Mouse (Mus musculus) G1E (cell line): ENCODE measurements at regions not wholly inside any gene's neighbourhood (a gene's known extent, or its start where the extent isn't known, plus 50 kb on each side); places are given as distances from the start of the nearest gene placed in this dataset.

Source experiments
- ATAC-seq: 2 replicates; pipeline ENCODE4 v1.8.0; 2016; ENCODE audit warnings: mild to moderate bottlenecking; ENCODE audit not compliant: insufficient number of reproducible peaks, poor library complexity, low FRiP score, severe bottlenecking; ENCODE audit errors: extremely low read depth
- DNase-seq: peaks from one replicate; pipeline ENCODE4 v3.0.0; 2012; ENCODE audit warnings: low spot score
- H3K27me3 ChIP-seq: 2 replicates; pipeline ENCODE4 v1.6.1; 2012; ENCODE audit warnings: mild to moderate bottlenecking, low read length, inconsistent platforms; ENCODE audit not compliant: insufficient read depth
- H3K36me3 ChIP-seq: replicated peaks from 2 replicates; pipeline ENCODE3; 2012; ENCODE audit warnings: mild to moderate bottlenecking, inconsistent platforms
- H3K4me1 ChIP-seq: 2 replicates; pipeline ENCODE4 v1.6.1; 2012; ENCODE audit warnings: low read depth, low read length, inconsistent platforms, mixed read lengths; ENCODE audit not compliant: insufficient read depth
- H3K4me3 ChIP-seq: 2 replicates; pipeline ENCODE4 v1.5.1; 2012; ENCODE audit warnings: low read depth, mild to moderate bottlenecking, inconsistent platforms, low read length, moderate library complexity, mixed read lengths
- H3K9me3 ChIP-seq: replicated peaks from 2 replicates; pipeline ENCODE4 v1.6.1; 2012; ENCODE audit warnings: inconsistent platforms
- CTCF ChIP-seq: IDR thresholded peaks from 2 replicates; pipeline ENCODE4 v1.5.1; 2012; ENCODE audit warnings: low read depth, low read length, inconsistent platforms, mixed read lengths
- GATA1 ChIP-seq: IDR thresholded peaks from 2 replicates; pipeline ENCODE4 v1.6.1; 2012; ENCODE audit warnings: borderline replicate concordance, low read length, inconsistent platforms, mixed read lengths
- GATA2 ChIP-seq: IDR thresholded peaks from 2 replicates; pipeline ENCODE4 v1.6.1; 2012; ENCODE audit warnings: low read depth, low read length, inconsistent platforms, borderline replicate concordance
- POLR2AphosphoS5 ChIP-seq: IDR thresholded peaks from 2 replicates; pipeline ENCODE4 v1.6.1; 2012; ENCODE audit warnings: low read depth, low read length, inconsistent platforms; ENCODE audit not compliant: insufficient replicate concordance
- TAL1 ChIP-seq: conservative IDR thresholded peaks from 2 replicates; pipeline ENCODE4 v1.6.1; 2012; ENCODE audit warnings: low read depth, low read length, inconsistent platforms, mixed read lengths

- H3K4me3 ChIP-seq: no peak overlapping the region
- DNase-seq: no peak
- H3K4me1 ChIP-seq: no peaks in the 10 kb centered on the region
- TF ChIP-seq TAL1: no peak
- TF ChIP-seq CTCF: no peak
- TF ChIP-seq POLR2AphosphoS5: no peak
- no peak for TF ChIP-seq GATA2
- TF ChIP-seq GATA1: no peak
- ATAC-seq: no peak
- no peaks in the 10 kb centered on the region for H3K36me3 ChIP-seq
- no peaks in the 10 kb centered on the region for H3K9me3 ChIP-seq
- no peaks in the 10 kb centered on the region for H3K27me3 ChIP-seq
These were observed 176.7 kb upstream of the 4933412E24Rik start for GRCm38 (mm10) chr15:60193157-60193556.

- no peaks in the 10 kb centered on the region for H3K36me3 ChIP-seq
These were observed 170.7 kb upstream of the 4933412E24Rik start for GRCm38 (mm10) chr15:60187002-60187715.

GRCm38 (mm10) chr15:60141554-60142070 lies 125.2 kb upstream of the 4933412E24Rik start:
- DNase-seq: peak; percentile 64

More at GRCm38 (mm10) chr15:60187002-60187715, 170.7 kb upstream of the 4933412E24Rik start:
- Histone ChIP-seq H3K4me3 (no peak overlapping the region), H3K27me3 (no peaks in the 10 kb centered on the region), H3K9me3 (no peaks in the 10 kb centered on the region), H3K4me1 (no peaks in the 10 kb centered on the region)
- ATAC-seq (no peak), DNase-seq (no peak)
- TF ChIP-seq TAL1 (no peak), CTCF (no peak), GATA2 (no peak), GATA1 (no peak), POLR2AphosphoS5 (no peak)

GRCm38 (mm10) chr15:60136671-60137070 lies 120.3 kb upstream of the 4933412E24Rik start:
- Histone ChIP-seq H3K4me3 (no peak overlapping the region), H3K9me3 (peaks cover 2% of the 10 kb centered on the region), H3K36me3 (no peaks in the 10 kb centered on the region), H3K27me3 (no peaks in the 10 kb centered on the region), H3K4me1 (no peaks in the 10 kb centered on the region)
- no peak for ATAC-seq
- TF ChIP-seq POLR2AphosphoS5 (no peak), GATA1 (no peak), GATA2 (no peak), TAL1 (no peak), CTCF (no peak)
- no peak for DNase-seq

More at GRCm38 (mm10) chr15:60141554-60142070, 125.2 kb upstream of the 4933412E24Rik start:
- no peak overlapping the region for H3K4me3 ChIP-seq
- H3K4me1 ChIP-seq: no peaks in the 10 kb centered on the region
- H3K27me3 ChIP-seq: no peaks in the 10 kb centered on the region
- peak; percentile 95 for ATAC-seq
- peaks cover 4% of the 10 kb centered on the region for H3K9me3 ChIP-seq
- H3K36me3 ChIP-seq: no peaks in the 10 kb centered on the region
- no peak for TF ChIP-seq GATA1
- no peak for TF ChIP-seq CTCF
- TF ChIP-seq POLR2AphosphoS5: no peak
- no peak for TF ChIP-seq GATA2
- TF ChIP-seq TAL1: no peak

GRCm38 (mm10) chr15:60134515-60134914 lies 118.1 kb upstream of the 4933412E24Rik start:
- H3K36me3 ChIP-seq: no peaks in the 10 kb centered on the region
- no peak for ATAC-seq
- H3K4me1 ChIP-seq: no peaks in the 10 kb centered on the region
- no peak for TF ChIP-seq GATA2
- no peak for TF ChIP-seq CTCF
- no peak for TF ChIP-seq GATA1
- no peak for TF ChIP-seq TAL1
- TF ChIP-seq POLR2AphosphoS5: no peak
- no peaks in the 10 kb centered on the region for H3K27me3 ChIP-seq
- H3K9me3 ChIP-seq: no peaks in the 10 kb centered on the region
- no peak for DNase-seq
- no peak overlapping the region for H3K4me3 ChIP-seq

- H3K4me3 ChIP-seq: no peak overlapping the region
- ATAC-seq: no peak
- H3K4me1 ChIP-seq: no peaks in the 10 kb centered on the region
- DNase-seq: no peak
- no peaks in the 10 kb centered on the region for H3K36me3 ChIP-seq
- H3K9me3 ChIP-seq: no peaks in the 10 kb centered on the region
- TF ChIP-seq GATA1: no peak
- no peak for TF ChIP-seq TAL1
- TF ChIP-seq GATA2: no peak
- TF ChIP-seq POLR2AphosphoS5: no peak
- TF ChIP-seq CTCF: no peak
- H3K27me3 ChIP-seq: no peaks in the 10 kb centered on the region
These were observed 116.3 kb upstream of the 4933412E24Rik start for GRCm38 (mm10) chr15:60132701-60133100.
